Mouse (Mus musculus): ENCODE data around the gene Dpy19l1. TPM values are rescaled to one million over a fixed set of nuclear protein-coding genes. Genes with fewer than 3 reads are reported as not detected.

The Dpy19l1 gene
- polyA plus RNA-seq, 1 experiment from 2014 or later = 9.0 TPM

DNA sequence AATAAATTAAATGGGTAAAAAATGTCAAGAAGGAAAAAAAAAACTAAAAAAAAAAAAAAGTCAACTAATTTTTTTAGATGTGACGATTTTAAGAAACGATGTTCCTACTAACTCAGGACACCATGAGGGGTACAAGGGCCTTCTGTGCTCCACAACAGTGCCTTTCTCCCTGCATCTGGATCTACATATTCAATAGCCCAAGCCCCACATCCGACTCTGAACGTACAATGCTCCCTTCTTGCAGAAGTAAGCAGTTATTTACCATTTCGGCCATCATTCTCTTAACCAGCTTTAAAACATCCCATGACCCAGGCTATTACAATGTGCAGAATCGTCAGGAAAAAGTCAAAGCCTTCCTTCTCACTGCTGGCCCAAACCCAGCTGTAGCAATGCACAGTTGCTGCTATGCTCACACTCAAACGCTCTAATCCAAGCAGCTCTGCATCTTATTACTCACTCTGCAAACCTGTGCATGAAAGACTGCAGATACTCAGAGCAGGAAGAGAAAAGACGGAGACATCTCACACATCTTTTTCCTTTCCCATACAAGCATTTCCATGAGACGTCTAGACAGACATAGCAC lies 41.5 kb downstream of the Dpy19l1 start:
- Histone ChIP-seq H3K9me3 (no peaks in the 10 kb centered on the region), H3K4me3 (no peak overlapping the region), H3K9ac (no peak overlapping the region), H3K27me3 (no peaks in the 10 kb centered on the region), H3K4me2 (no peak overlapping the region), H3K4me1 (replicated peaks) (no peaks in the 10 kb centered on the region), H3K36me3 (peaks cover 5% of the 10 kb centered on the region; the same call in 1 of the 2 replicates), H3K27ac (no peak overlapping the region)
- WGBS = 82% methylated on average over 9 of the region's 9 CpGs
- ATAC-seq (ENCODE audit: low FRiP score) = no peak

DNA sequence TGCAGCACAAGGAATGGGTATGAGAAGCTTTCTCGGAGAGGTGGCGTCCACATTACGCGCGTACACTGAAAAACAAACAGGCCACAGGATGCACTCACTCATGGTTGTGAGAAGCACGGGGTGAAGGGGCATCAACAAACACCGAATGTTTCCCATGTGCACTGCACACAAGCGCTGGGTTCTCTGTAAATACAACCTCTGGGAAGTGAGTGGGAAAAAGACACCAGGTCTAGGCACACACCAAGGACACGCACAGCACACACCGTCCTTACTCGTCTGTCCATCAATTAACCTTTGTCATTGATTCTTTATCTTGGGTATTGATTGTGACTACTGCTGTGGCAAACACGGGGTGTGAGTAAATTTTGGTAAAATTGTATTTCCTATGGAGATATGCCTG lies 49.1 kb downstream of the Dpy19l1 start:
- H3K4me3 ChIP-seq = no peak overlapping the region
- ATAC-seq (ENCODE audit: low FRiP score) = no peak
- H3K36me3 ChIP-seq = no peaks in the 10 kb centered on the region
- H3K4me2 ChIP-seq = no peak overlapping the region
- H3K27me3 ChIP-seq = no peaks in the 10 kb centered on the region
- H3K9ac ChIP-seq = no peak overlapping the region
- 0 out of 2 replicates have a peak, but pooled peaks cover 3% of the 10 kb centered on the region for H3K4me1 ChIP-seq (replicated peaks)
- H3K9me3 ChIP-seq = no peaks in the 10 kb centered on the region
- WGBS = 89% methylated on average over 12 of the region's 12 CpGs
- no peak overlapping the region for H3K27ac ChIP-seq

DNA sequence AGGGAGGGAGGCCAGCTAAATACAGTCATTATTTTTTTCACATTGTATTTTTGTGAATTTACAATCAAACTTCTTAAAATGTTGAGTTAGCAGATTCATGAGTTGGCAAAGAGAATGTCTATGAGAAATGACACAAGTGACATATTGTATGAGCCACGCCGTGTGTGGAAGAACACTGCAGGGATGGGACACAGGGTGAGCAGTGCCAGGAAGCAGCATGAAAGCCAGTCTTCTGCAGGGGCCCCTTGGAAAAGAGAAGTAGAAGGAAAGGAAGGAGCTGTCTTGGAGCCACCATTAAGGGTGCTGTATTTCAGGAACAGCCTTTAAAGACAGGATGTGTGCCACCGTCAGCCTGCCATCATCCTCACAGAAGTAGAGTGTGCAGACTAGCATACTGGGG lies 52.0 kb downstream of the Dpy19l1 start:
- Histone ChIP-seq H3K27ac (no peak overlapping the region), H3K36me3 (no peaks in the 10 kb centered on the region), H3K27me3 (no peaks in the 10 kb centered on the region), H3K9me3 (no peaks in the 10 kb centered on the region), H3K4me1 (replicated peaks) (0 out of 2 replicates have a peak, but pooled peaks cover 3% of the 10 kb centered on the region), H3K9ac (no peak overlapping the region), H3K4me3 (no peak overlapping the region), H3K4me2 (no peak overlapping the region)
- ATAC-seq (ENCODE audit: low FRiP score) = no peak
- 77% methylated on average over 3 of the region's 3 CpGs for WGBS

DNA sequence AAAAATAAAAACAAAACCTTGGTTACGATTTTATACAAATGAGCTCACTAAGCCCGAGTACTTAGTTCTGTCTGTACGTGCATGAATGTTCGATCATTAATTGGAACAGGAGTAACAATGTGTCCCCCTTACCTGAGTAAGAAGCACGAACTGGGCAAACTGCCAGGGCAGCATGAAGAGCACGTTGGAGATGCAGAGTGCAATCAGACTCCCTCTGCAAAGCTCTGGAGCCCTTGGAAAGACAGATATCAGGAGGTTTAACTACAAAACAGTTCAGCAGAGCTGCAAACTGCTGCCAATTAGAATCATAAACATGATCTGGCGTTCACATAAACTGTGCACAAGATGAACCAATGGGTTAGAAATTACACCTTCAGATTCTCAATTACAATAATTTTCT lies 52.4 kb downstream of the Dpy19l1 start:
- no peak for ATAC-seq (ENCODE audit: low FRiP score)
- H3K27ac ChIP-seq = no peak overlapping the region
- H3K9ac ChIP-seq = no peak overlapping the region
- H3K36me3 ChIP-seq = no peaks in the 10 kb centered on the region
- H3K4me3 ChIP-seq = no peak overlapping the region
- 0 out of 2 replicates have a peak, but pooled peaks cover 3% of the 10 kb centered on the region for H3K4me1 ChIP-seq (replicated peaks)
- H3K27me3 ChIP-seq = no peaks in the 10 kb centered on the region
- no peaks in the 10 kb centered on the region for H3K9me3 ChIP-seq
- no peak overlapping the region for H3K4me2 ChIP-seq
- 83% methylated on average over 7 of the region's 7 CpGs for WGBS

DNA sequence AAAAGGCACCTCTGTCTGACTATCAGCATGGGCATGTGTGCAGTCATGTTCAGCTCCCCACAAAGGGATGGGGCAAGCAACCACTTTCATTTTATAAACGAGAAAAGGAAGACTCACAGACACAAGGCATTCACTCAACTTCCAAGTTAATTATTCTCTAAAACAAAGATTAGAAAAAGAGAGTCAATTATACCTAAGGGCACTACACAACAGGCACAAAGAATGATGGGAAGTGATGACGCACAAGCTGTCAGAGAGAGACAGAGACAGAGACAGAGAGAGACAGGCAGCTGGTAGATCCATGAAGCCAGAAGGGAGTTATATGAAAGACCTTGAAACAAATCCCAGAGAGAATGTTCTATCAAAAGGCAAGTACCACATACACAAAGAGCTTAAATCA lies 68.0 kb downstream of the Dpy19l1 start:
- no peak overlapping the region for H3K4me3 ChIP-seq
- no peak overlapping the region for H3K27ac ChIP-seq
- no peak overlapping the region for H3K9ac ChIP-seq
- H3K27me3 ChIP-seq = no peaks in the 10 kb centered on the region
- WGBS = 73% methylated on average over 2 of the region's 2 CpGs
- no peak for ATAC-seq (ENCODE audit: low FRiP score)
- no peaks in the 10 kb centered on the region for H3K9me3 ChIP-seq
- H3K36me3 ChIP-seq = no peaks in the 10 kb centered on the region
- H3K4me1 ChIP-seq (replicated peaks) = no peaks in the 10 kb centered on the region
- H3K4me2 ChIP-seq = no peak overlapping the region

DNA sequence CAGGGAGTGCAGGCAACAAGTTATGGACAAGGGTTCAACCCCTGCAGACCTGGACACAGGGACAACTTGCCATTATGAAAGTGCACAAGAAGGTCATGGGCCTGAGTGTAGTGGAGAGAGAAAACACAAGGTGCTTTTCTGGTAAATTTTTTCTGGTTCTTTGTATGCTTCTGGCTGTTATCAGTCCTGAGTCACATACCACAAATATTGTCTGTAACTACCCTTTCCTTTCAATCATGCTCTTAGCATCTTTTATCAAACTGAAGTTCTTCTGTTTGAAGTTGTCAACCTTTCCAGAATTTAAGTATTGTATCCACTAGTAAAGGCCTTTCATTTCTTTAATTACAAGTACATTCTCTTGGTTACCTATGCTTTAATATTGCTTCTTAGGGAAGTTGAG lies 73.2 kb downstream of the Dpy19l1 start:
- Histone ChIP-seq H3K36me3 (no peaks in the 10 kb centered on the region), H3K9ac (no peak overlapping the region), H3K4me2 (no peak overlapping the region), H3K27ac (no peak overlapping the region), H3K4me3 (no peak overlapping the region), H3K9me3 (no peaks in the 10 kb centered on the region), H3K4me1 (replicated peaks) (no peaks in the 10 kb centered on the region), H3K27me3 (no peaks in the 10 kb centered on the region)
- no peak for ATAC-seq (ENCODE audit: low FRiP score)

DNA sequence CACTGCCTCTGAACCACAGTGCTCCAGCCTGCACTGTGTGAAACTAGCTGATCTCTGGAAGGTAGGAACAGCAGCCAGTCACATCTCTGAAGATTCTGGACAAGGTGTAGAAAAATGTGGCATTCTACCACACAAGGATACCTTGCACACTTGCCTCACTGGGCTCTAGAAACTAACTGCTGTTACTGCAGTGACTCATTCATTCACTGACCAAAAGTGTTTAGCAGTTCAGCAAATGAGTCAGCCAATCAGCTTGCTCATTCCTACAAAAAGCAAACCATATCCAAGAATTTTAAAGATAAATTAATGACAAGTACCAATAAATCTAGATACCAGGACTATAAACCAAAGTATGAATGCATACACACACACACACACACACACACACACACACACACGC lies 77.3 kb downstream of the Dpy19l1 start:
- H3K4me3 ChIP-seq = no peak overlapping the region
- no peaks in the 10 kb centered on the region for H3K9me3 ChIP-seq
- H3K27me3 ChIP-seq = no peaks in the 10 kb centered on the region
- H3K4me1 ChIP-seq (replicated peaks) = no peaks in the 10 kb centered on the region
- 96% methylated on average over 1 of the region's 1 CpGs for WGBS
- no peak overlapping the region for H3K27ac ChIP-seq
- 0 out of 2 replicates have a peak, but pooled peaks cover 4% of the 10 kb centered on the region for H3K36me3 ChIP-seq
- no peak overlapping the region for H3K9ac ChIP-seq
- H3K4me2 ChIP-seq = no peak overlapping the region
- ATAC-seq (ENCODE audit: low FRiP score) = no peak

DNA sequence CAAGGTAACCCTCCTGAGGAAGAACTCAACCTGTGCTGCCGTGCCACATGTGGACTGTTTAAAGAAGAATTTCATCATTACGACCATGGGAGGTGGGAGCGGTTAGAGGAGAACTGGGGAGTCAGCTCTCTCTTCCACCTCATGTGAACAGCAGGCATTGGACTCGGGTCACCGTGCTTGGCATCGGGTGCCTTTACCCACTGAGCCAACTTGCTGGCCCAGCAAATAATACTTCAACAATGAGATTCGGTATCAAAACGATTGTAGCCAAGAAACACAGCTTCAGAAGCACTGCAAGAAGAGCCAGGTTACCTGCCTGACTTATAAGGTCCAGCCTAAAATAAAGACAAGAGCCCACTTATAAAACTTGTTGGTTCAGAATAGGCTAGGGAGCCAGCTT lies 79.7 kb downstream of the Dpy19l1 start:
- ATAC-seq (ENCODE audit: low FRiP score) = no peak
- Histone ChIP-seq H3K4me1 (replicated peaks) (no peaks in the 10 kb centered on the region), H3K4me3 (no peak overlapping the region), H3K9me3 (no peaks in the 10 kb centered on the region), H3K36me3 (peaks cover 20% of the 10 kb centered on the region), H3K4me2 (no peak overlapping the region), H3K9ac (no peak overlapping the region), H3K27ac (no peak overlapping the region), H3K27me3 (no peaks in the 10 kb centered on the region)
- 94% methylated on average over 8 of the region's 8 CpGs for WGBS

DNA sequence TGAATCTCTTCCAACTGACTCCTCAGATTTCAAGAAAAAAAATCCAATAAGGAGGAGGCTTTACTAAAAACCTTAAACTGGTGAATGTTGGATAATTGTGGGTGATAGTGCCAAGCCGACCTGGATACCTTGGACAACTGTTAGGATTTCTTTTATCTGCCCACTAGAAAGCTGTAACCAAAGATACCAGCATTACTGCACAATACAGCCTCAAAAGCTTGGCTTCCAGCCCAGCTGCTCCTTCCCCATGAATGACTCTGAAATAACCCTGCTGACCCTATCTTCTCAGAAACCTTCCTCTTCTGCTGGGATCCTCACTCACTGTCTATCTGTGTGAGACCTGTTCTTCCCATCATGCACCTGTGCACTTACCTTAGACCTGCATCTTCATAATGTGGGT lies 81.1 kb downstream of the Dpy19l1 start:
- Histone ChIP-seq H3K9me3 (no peaks in the 10 kb centered on the region), H3K4me3 (no peak overlapping the region), H3K4me2 (no peak overlapping the region), H3K27ac (no peak overlapping the region), H3K27me3 (no peaks in the 10 kb centered on the region), H3K36me3 (peaks cover 20% of the 10 kb centered on the region), H3K9ac (no peak overlapping the region), H3K4me1 (replicated peaks) (no peaks in the 10 kb centered on the region)
- no peak for ATAC-seq (ENCODE audit: low FRiP score)
- WGBS = 63% methylated on average over 1 of the region's 1 CpGs

DNA sequence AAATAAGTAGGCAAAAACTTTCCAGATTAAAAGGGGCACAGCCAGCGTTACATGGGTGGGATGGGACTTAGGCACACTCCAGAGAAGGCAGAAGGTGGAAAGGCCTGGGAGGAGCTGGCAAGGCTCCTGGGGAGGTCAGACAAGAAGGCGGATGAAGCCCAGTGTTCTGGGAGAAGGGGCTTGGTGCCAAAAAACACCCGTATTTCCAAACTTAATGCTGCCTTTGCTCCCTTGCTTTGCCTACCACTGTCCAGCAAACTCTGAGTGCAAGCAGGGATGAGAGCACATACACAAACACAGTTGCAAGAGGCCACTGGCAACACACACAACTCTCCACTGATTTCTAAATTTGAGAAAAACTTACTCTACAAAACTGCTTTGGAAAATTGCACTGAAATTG lies 81.7 kb downstream of the Dpy19l1 start:
- no peaks in the 10 kb centered on the region for H3K27me3 ChIP-seq
- no peak overlapping the region for H3K27ac ChIP-seq
- H3K36me3 ChIP-seq = peaks cover 20% of the 10 kb centered on the region
- no peak for ATAC-seq (ENCODE audit: low FRiP score)
- H3K9me3 ChIP-seq = no peaks in the 10 kb centered on the region
- no peak overlapping the region for H3K4me3 ChIP-seq
- no peak overlapping the region for H3K4me2 ChIP-seq
- H3K9ac ChIP-seq = no peak overlapping the region
- no peaks in the 10 kb centered on the region for H3K4me1 ChIP-seq (replicated peaks)
- WGBS = 77% methylated on average over 3 of the region's 3 CpGs

DNA sequence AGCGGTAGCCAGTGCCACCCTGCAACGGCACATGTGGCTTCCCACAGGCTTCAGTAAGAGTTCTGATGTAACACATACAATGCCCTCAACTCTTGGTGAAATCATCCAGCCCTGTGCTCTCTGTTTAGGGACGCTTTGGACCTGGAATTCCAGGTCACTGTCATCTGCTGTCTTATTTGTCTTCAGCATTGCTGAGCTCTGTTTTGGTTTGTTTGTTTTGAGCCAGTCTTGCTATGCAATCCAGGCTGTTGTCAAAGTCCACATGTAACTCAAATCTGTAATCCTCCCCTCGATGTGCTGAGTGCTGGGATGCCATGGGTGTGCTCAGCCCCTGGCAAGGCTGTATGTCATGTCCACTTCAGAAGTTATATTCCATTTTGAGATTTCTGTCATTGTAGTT lies 82.8 kb downstream of the Dpy19l1 start:
- no peaks in the 10 kb centered on the region for H3K9me3 ChIP-seq
- no peak overlapping the region for H3K9ac ChIP-seq
- H3K4me2 ChIP-seq = no peak overlapping the region
- H3K27ac ChIP-seq = no peak overlapping the region
- no peaks in the 10 kb centered on the region for H3K27me3 ChIP-seq
- H3K4me1 ChIP-seq (replicated peaks) = no peaks in the 10 kb centered on the region
- no peak for ATAC-seq (ENCODE audit: low FRiP score)
- peaks cover 20% of the 10 kb centered on the region for H3K36me3 ChIP-seq
- 98% methylated on average over 4 of the region's 4 CpGs for WGBS
- H3K4me3 ChIP-seq = no peak overlapping the region

DNA sequence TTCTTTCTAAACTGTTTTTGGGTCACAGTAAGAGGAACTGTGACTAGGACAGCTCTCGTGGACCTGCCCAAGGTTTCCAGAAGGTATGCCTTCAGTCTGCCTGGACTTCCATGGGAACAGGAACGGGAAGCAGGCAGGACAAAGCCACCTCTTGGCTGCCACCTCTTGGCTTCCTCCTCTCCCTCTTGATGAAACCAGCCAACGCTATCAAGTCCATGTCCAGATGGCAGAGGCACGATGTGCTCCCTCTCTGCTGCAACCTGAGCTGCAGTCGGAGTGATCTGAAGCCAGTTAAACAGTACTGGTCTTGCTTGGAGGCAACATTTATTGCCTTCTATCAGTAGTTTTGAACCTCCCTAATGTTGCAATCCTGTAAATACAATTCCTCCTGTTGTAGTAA lies 84.7 kb downstream of the Dpy19l1 start:
- Histone ChIP-seq H3K9ac (no peak overlapping the region), H3K9me3 (no peaks in the 10 kb centered on the region), H3K4me1 (replicated peaks) (no peaks in the 10 kb centered on the region), H3K27me3 (no peaks in the 10 kb centered on the region), H3K36me3 (peaks cover 15% of the 10 kb centered on the region), H3K27ac (no peak overlapping the region), H3K4me3 (no peak overlapping the region), H3K4me2 (no peak overlapping the region)
- ATAC-seq (ENCODE audit: low FRiP score) = no peak
- 94% methylated on average over 5 of the region's 5 CpGs for WGBS

DNA sequence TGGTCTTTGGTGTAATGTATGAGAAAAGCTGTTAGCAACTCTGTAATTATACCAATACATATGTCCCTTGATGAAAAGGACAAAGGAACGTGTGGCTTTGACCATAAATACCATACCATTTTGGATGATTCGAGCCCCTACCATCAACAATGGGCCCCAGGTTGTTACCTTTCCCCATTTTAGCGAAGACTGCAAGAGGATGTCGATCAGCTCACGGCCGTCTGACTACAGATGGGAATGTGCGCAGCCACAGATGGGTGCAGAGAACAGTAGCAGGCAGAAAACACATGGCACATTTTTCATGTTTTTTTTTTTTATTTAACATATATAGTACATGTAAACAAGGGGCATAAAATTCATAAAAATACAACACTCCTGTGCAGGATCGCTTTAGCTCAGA lies 91.5 kb downstream of the Dpy19l1 start:
- H3K4me1 ChIP-seq (replicated peaks) = no peaks in the 10 kb centered on the region
- no peak overlapping the region for H3K4me3 ChIP-seq
- H3K4me2 ChIP-seq = no peak overlapping the region
- no peak for ATAC-seq (ENCODE audit: low FRiP score)
- H3K27ac ChIP-seq = no peak overlapping the region
- no peaks in the 10 kb centered on the region for H3K27me3 ChIP-seq
- H3K9me3 ChIP-seq = no peaks in the 10 kb centered on the region
- no peak overlapping the region for H3K9ac ChIP-seq
- WGBS = 97% methylated on average over 8 of the region's 8 CpGs
- H3K36me3 ChIP-seq = peaks cover 4% of the 10 kb centered on the region; the same call in 1 of the 2 replicates
